Mouse (Mus musculus): ENCODE measurements around the gene Angptl7.

Gene Angptl7

GRCm38 (mm10) chr4:148495874-148496689 is 4.2 kb downstream of the Angptl7 start:
- DNase-seq (ENCODE audit: low spot score) = no peak

DNA sequence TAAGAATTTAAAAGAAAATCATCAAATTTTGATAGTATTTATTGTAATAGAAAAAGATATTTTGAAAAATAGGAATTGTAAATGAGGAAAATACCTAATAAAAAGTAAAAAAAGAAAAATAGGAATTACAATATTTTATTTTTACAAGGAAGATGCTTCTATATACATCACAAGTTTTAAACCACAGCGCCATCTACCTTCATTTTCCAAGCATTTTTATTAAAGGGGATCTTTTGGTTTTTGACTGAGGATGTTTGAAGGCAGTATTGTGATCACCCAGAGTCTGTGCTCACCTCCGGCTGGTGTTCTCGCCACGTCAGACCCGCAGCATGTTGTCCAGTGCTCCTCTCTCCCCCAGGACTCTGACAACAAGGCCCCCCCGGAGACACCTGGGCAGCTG is 5.1 kb downstream of the Angptl7 start:
- DNase-seq (ENCODE audit: low spot score) = no peak

DNA sequence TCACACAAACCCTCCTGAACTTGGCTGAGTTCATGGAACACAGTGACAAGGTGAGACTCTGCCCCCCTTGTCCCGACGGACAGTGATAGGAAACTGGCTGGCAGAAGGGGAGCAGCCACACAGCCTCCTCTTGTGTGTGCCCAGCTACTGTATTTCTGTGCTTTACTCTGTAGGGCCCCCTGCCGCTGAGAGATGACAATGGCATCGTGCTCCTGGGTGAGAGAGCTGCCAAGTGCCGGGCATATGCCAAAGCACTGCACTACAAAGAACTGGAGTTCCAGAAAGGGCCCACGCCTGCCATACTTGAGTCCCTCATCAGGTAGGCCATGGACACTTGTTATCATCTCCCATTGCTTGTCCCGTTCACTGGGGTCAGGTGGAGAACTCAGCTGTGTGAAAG is 8.8 kb downstream of the Angptl7 start:
- DNase-seq (ENCODE audit: low spot score) = no peak

GRCm38 (mm10) chr4:148490502-148490901 is 9.8 kb downstream of the Angptl7 start:
- no peak for DNase-seq (ENCODE audit: low spot score)

DNA sequence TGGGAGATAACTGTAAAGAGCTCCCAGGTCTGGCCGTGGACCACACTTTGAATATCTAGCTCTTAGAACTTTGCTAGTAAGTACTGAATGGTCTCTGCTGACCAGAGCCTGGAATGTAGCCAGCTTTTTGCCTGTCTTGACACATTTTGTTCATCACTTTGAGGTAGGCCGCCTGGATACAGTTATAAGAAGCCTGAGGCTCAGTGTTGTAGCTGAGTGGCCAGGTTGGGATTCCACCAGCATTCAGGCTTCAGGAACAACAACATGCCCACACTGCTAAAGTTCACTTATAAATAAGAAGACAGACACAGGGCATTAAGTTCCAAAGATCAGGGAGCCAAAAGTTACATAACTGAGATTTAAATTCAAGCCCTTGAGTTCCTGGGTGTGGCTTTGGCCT is 12.4 kb downstream of the Angptl7 start:
- no peak for DNase-seq (ENCODE audit: low spot score)

DNA sequence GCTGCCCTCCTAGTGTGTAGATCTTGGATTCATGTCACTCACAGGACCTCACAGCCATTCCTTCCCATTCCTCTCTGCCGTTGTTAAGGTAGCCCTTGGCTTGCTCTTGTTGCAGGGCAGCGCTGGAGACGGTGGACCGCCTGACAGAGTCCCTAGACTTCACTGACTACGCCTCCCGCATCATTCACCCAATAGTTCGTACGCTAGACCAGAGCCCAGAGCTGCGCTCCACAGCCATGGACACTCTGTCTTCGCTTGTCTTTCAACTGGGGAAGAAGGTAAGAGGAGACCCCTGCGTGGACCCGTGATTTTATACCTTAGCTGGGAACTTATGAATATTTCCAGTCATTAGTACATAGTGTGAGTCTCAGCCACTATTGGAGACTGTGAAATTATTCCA is 15.7 kb downstream of the Angptl7 start:
- DNase-seq (ENCODE audit: low spot score) = no peak

GRCm38 (mm10) chr4:148481557-148482168 is 18.6 kb downstream of the Angptl7 start:
- DNase-seq (ENCODE audit: low spot score) = no peak

DNA sequence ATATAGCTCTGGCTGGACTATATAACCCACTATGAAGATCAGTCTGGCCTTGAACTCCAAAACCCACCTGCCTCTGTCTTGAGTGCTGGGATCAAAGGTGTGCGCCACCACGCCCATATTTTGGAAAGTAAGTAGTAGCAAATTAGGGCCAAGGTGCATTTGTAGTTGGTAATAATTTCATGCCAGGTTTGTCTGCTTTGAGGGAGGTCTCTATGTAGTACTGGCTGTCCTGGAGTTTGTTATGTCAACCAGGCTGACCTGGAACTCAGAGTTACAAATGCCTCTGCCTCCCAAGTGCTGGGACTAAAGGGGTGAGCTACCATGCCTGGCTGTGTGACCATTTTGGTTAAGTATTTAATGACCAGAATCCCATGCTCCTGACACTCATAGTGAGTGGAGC is 20.0 kb downstream of the Angptl7 start:
- no peak for DNase-seq (ENCODE audit: low spot score)

DNA sequence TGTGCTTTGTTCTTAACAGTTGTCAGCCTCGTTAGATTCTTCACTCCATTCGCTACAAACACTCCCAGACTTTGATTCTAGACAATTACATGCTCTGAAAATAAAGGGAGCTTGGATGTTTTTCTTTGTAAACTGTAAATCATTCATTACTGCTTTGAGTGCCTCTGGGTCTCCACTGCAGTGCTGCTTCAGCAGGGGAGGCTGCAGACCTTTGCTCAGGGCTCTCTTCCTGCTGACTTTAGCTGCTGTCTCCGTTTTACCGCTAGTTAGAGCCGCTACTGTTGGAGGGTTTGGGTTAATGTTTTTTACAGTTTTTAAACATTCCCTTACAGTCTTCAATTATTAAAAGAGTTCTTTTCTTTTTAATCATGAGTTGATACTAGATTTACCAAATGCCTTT is 26.8 kb downstream of the Angptl7 start:
- DNase-seq (ENCODE audit: low spot score) = no peak

DNA sequence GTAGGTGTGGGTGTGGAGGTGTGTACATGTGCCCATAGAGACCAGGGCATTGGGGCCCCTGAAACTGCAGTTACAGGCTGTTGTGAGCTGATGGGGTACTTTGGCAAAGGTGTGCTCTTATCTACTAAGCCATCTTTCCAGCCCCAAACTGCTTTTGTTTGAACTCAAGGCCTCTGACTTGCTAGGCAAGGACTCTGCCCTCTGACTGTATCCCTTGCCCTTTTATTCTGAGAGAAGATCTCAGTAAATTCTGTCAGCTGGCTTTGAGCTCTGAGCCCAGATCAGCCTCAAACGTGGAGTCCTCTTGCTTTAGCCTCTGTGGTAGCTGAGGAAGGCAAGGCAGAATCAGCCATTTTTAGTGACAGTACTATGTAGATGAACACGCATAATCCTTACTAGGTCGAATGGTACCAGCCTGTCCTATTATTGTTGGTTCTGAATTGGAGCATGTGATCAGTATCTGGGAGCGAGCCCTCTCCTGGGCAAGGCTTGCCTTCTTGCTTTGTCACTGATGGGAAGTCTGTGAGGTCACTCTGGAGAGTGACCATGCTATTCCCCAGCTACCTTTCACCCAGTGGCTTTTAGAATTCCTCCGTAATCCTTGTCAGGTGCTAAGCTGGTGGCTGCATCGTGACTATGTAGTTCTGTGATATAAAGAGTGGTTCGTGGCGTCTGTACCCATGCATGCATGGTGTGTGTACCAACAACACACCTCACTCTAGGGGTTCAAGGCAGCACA is 27.7 kb downstream of the Angptl7 start:
- DNase-seq (ENCODE audit: low spot score) = no peak

GRCm38 (mm10) chr4:148471363-148471806 is 28.9 kb downstream of the Angptl7 start:
- no peak for DNase-seq (ENCODE audit: low spot score)

DNA sequence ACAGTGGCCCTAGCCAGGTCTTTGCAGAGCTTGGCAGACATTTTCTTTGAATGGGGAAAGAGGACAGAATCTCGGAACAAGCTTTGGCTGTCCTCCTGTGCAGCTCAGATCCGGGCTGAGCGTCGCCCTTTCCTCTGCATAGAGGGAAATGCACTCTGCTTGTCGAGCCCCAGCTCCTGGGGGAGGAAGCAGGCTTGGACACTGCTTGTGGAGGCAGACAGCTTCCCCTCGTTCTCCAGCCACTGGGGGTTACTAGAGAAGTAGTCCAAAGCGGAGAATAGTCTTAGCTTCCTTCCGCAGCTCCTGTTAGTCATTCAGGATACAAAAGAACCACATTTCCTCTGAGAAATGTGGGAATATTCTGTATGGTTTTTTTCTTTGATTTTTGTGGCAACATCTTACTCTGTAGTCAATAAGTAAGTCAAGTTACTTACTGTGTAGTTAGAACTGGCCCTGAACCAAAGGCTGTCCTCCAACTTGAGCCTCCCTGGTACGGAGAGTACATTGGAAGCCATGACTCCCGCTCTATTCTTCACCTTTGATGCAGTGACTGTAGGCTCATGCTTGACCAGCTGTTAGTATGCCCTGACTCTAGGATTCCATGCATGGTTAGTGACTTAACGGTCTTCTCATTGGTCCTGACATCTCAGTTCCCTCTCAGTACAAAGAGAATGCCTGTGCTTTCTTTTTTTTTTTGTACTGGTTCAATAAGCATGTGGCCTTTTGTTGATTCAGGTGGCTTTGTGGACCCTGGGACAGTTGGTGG is 30.6 kb downstream of the Angptl7 start:
- DNase-seq (ENCODE audit: low spot score) = no peak

GRCm38 (mm10) chr4:148468396-148468795 is 31.9 kb downstream of the Angptl7 start:
- no peak for DNase-seq (ENCODE audit: low spot score)

- DNase-seq (ENCODE audit: low spot score) = no peak
Observed at GRCm38 (mm10) chr4:148466511-148467079, 33.7 kb downstream of the Angptl7 start.

DNA sequence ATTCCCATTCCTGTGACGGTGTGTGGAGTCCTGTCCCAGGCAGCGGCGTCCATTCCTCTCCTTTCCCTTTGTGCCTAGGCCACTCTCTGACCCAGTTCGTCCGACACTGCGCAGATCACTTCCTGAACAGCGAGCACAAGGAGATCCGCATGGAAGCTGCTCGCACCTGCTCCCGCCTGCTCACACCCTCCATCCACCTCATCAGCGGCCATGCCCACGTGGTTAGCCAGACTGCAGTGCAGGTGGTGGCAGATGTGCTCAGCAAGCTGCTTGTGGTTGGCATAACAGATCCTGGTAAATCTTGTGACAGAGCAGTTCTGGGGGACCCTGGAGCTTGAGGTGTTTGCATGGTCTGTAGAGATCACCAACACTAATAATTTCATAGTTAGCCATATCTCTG is 35.4 kb downstream of the Angptl7 start:
- DNase-seq (ENCODE audit: low spot score) = no peak

DNA sequence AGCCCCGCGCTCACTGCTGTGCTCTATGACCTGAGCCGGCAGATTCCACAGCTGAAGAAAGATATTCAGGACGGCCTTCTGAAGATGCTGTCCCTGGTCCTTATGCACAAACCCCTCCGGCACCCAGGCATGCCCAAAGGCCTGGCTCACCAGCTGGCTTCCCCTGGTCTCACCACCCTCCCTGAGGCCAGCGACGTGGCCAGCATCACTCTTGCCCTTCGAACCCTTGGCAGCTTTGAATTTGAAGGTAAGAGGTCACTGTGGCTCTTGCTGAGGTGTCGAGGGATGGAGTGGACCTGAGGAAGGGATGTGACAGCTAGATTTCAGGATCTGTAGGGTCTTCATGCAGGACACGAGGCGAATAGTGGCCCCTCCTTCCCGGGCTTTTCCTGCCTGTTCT is 36.0 kb downstream of the Angptl7 start:
- no peak for DNase-seq (ENCODE audit: low spot score)

- peak; percentile 24 for DNase-seq (ENCODE audit: low spot score)
Observed at GRCm38 (mm10) chr4:148463208-148463960, 36.9 kb downstream of the Angptl7 start.

DNA sequence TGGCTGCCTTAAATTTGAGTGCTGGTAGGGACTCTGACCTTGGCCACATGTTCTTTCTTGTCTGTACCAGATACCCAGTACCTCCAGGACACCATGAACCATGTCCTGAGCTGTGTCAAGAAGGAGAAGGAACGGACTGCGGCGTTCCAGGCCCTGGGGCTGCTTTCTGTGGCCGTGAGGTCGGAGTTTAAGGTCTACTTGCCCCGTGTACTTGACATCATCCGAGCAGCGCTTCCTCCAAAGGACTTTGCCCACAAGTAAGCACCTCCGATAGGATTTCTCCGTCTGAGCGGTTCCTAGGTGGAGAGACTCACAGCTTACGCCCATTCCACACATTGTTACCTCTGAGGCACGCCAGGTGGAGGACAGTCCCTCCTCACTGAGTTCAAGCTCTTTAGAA is 37.5 kb downstream of the Angptl7 start:
- no peak for DNase-seq (ENCODE audit: low spot score)

GRCm38 (mm10) chr4:148461772-148462171 is 38.5 kb downstream of the Angptl7 start:
- no peak for DNase-seq (ENCODE audit: low spot score)

DNA sequence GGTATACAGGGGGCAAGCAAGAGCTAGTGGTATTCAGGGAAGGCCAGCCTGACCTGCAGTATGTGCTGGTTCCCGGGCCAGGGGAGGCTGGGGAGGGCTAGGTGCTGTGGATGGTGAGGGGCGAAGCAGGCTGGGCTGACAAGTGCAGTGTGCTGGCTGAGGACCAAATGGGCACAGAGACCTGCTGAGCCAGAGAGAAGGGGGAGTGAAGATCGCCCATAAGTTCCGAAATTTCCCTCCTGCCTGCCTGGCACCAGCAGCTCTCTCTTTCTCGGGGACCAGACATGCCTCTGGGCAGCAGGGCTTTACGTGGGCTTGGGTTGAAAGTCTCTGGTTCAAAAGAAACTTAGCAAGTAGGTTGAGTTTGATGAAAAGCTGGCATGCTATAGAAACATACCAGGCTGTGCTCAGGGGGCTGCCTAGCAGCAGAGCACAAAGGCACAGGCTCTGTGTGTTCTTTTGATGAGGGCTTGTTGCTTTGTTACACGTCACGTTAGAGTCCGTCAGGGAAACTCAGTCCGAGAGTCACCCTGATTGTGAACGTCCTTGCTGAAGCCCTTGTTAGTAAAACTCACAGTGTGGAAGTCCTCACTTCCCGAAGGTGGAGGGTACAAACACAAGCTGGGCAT is 39.5 kb downstream of the Angptl7 start:
- no peak for DNase-seq (ENCODE audit: low spot score)

Data from urinary bladder, postnatal 14 days (tissue).